Mouse (Mus musculus): Measurements from ENCODE around the gene Agap1.

DNA sequence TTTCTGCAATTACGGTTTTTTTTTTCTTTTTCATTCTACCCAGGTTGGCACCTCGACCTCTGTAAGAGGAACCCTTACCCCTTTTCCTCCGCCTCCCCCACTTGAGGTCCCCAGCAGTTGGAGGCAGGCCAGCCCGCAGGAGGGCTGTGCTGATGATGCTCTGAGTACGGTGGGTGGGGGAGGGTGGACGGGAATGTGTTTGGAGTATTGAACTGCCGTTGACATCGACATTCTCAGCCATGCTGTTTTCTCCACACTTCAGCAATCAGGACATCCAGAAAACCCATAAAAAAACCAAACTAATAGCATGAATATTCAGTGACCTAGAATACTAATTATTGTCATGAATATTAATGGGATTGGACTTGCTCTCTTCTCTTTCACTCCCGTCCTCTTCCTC is 295.9 kb downstream of the Agap1 start:
- no peak for TF ChIP-seq CTCF (IDR thresholded peaks at IDR 0.05; ENCODE audit: extremely low read depth, insufficient read depth, low read length)
- TF ChIP-seq POLR2A (IDR thresholded peaks at IDR 0.05; ENCODE audit: extremely low read depth, insufficient read depth, low read length) = no peak

Measured in cortical plate, adult 2 months (tissue).